Mouse (Mus musculus): ENCODE results near the gene Trim29.

GRCm38 (mm10) chr9:43261124-43261907 is 49.3 kb upstream of the Trim29 start:
- no peak for TF ChIP-seq CTCF (IDR thresholded peaks at IDR 0.05; ENCODE audit: low read depth, low read length)
- TF ChIP-seq POLR2AphosphoS5 (IDR thresholded peaks at IDR 0.05; ENCODE audit: insufficient replicate concordance, low read depth, low read length), result no peak
- no peak for TF ChIP-seq GATA1 (IDR thresholded peaks at IDR 0.05; ENCODE audit: borderline replicate concordance, low read length)

All from G1E (cell line).